Mouse (Mus musculus) left cerebral cortex, adult 2 months (tissue): ENCODE measurements around the gene Fanca. TPM values are rescaled to one million over a fixed set of nuclear protein-coding genes. Genes with fewer than 3 reads are reported as not detected.

Source experiments
- DNase-seq, 2 experiments: peaks; one replicate each; pipeline ENCODE4 v3.0.0; 2021 to 2022; ENCODE audit warnings: low spot score in 2 of 2, mixed read lengths in 1 of 2; ENCODE audit errors: extremely low spot score in 1 of 2
- H3K27ac ChIP-seq: fragments of 200-600 bp; 2 replicates; pipeline ENCODE4 v1.8.1; 2022
- H3K4me3 ChIP-seq: fragments of 200-600 bp; 2 replicates; pipeline ENCODE4 v1.8.1; 2022
- CTCF ChIP-seq: fragments of 200-600 bp; IDR thresholded peaks from 2 replicates; pipeline ENCODE4 v1.8.1; 2022; ENCODE audit warnings: antibody characterized with exemption, mild to moderate bottlenecking, moderate library complexity
- intact Hi-C: fragments of 180-260 bp; cut with DNase I; formaldehyde crosslinking; loops from one replicate; pipeline ENCODE4 v1.15.1; 2025
- total RNA-seq, 2 experiments: library from RNA; stranded (reverse); gene quantifications; 2 replicates each; pipeline ENCODE4 v1.2.3; 2021

Gene Fanca
- total RNA-seq, 2 experiments from 2014 or later: 3.1 to 3.7 TPM

- Histone ChIP-seq H3K4me3 (no peak overlapping the region), H3K27ac (no peak overlapping the region)
- no peak for TF ChIP-seq CTCF
- intact Hi-C loops: no loop called here
- DNase-seq: no peak
These were observed 11.6 kb upstream of the Fanca start for GRCm38 (mm10) chr8:123329961-123330360.

- intact Hi-C loops: no loop called here
- TF ChIP-seq CTCF: no peak
- Histone ChIP-seq H3K27ac (no peak overlapping the region), H3K4me3 (no peak overlapping the region)
- DNase-seq: no peak
These were observed 11.0 kb upstream of the Fanca start for GRCm38 (mm10) chr8:123329350-123329749.

DNA sequence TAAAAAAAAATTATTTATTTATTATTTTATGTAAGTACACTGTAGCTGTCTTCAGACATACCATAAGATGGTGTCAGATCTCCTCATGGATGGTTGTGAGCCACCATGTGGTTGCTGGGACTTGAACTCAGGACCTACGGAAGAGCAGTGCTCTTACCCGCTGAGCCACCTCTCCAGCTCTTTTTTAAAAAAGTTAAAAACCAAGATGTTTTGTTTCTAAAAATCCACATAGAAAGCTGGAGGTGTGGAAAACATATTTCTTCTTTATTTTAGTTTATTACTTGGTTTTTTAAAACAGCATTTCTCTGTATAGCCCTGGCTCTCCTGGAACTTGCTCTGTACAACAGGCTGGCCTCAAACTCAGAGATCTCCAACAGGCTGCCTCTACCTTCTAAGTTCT, 10.2 kb upstream of the Fanca start:
- no peak for TF ChIP-seq CTCF
- DNase-seq: no peak
- Histone ChIP-seq H3K27ac (no peak overlapping the region), H3K4me3 (no peak overlapping the region)
- intact Hi-C loops: no loop called here

- peak; percentile 64 for TF ChIP-seq CTCF
- Histone ChIP-seq H3K27ac (no peak overlapping the region), H3K4me3 (no peak overlapping the region)
- intact Hi-C loops: loop anchor here (1.0 to 2.0 kb wide), 2 partner anchors 33 to 42 kb away; no protein-coding TSS in a partner anchor
- DNase-seq: no peak
These were observed 1.3 kb upstream of the Fanca start for GRCm38 (mm10) chr8:123319522-123320164.

DNA sequence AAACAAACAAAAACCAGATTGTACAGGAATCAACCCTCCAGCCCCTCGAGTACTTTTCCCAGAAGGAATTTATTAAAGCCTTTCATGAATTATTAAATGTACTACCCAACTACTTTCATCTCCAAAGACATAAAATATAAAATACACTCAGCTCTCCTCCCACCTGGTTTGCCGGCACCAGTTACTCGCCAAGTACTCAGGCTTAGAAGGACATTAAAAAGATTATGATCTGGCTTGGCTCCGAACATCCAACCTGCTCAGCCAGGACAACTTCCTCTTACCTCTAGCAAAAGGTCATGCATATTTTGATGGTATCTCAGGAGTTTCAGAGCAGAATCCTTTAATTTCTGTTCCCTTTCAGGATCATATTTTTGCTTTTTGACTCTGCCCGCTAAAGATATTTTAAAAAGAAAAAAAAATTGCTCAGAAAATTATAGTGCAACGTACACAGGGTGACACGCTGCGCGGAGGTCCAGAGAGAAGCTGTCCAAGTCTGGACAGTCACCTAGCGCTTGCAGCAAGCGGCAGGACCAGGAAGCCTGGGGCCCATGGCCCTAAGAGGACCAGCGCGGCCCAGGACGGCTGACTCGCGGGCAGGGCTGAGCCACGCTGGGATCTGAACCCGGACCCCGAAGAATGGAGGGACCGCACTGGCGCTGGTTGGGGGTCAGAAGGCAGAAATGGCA, 452 bp downstream of the Fanca start:
- intact Hi-C loops: loop anchor here (2.0 kb wide), 1 partner anchor 35 kb away; no protein-coding TSS in a partner anchor
- TF ChIP-seq CTCF: no peak

GRCm38 (mm10) chr8:123308738-123309137, 9.6 kb downstream of the Fanca start:
- Histone ChIP-seq H3K27ac (no peak overlapping the region), H3K4me3 (no peak overlapping the region)
- no peak for DNase-seq
- TF ChIP-seq CTCF: no peak; the same call in 1 of the 2 replicates
- intact Hi-C loops: no loop called here

More for the DNA sequence above, 452 bp downstream of the Fanca start:
- Histone ChIP-seq H3K27ac (no peak overlapping the region), H3K4me3 (peak overlapping the region; percentile 45)
- DNase-seq: no peak

DNA sequence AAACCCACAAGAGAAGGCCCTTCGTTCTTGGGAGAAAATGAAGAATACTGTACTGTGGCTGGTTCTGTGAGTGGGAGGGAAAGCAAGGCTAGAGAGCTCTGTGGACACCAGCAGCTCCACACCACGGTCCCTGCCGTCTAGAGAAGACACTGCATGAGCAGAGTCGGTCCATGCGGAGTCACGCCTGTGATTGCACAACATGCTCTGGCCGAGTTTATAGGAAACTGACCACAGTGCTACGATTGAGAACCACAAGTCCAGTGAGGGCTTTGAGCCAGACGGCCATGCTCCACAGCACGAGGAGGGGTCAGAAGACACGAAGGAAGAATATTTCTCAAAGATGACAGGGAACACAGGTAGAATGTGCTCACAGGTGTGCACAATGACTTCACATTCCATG, 20.1 kb downstream of the Fanca start:
- no peak for DNase-seq
- H3K4me3 ChIP-seq: no peak overlapping the region
- intact Hi-C loops: no loop called here
- H3K27ac ChIP-seq: no peak overlapping the region
- no peak for TF ChIP-seq CTCF

GRCm38 (mm10) chr8:123292785-123293184, 25.6 kb downstream of the Fanca start:
- no peak for TF ChIP-seq CTCF
- intact Hi-C loops: no loop called here
- no peak for DNase-seq
- Histone ChIP-seq H3K27ac (no peak overlapping the region), H3K4me3 (no peak overlapping the region)

DNA sequence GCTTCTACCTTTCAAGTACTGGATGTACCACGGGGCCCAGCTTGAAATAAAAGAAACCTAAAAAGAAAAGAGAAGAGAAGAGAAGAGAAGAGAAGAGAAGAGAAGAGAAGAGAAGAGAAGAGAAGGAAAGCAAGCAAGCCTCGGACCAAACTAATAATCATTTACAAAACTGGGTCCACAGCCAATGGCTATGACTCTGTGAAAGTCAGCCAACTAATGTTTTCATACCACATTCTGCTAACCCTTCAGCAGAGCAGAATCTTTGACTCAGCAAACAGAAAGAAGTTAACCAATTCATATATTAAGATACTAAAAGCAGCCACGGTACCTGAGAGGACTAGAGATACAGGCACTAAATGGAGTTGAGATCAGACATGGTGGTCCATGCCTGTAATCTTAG, 26.1 kb downstream of the Fanca start:
- intact Hi-C loops: no loop called here
- no peak for TF ChIP-seq CTCF
- DNase-seq: no peak
- H3K27ac ChIP-seq: no peak overlapping the region
- no peak overlapping the region for H3K4me3 ChIP-seq

- no peak overlapping the region for H3K27ac ChIP-seq
- no peak overlapping the region for H3K4me3 ChIP-seq
- DNase-seq: no peak
- intact Hi-C loops: no loop called here
- TF ChIP-seq CTCF: no peak
These were observed 26.7 kb downstream of the Fanca start for GRCm38 (mm10) chr8:123291716-123292115.

- Histone ChIP-seq H3K4me3 (no peak overlapping the region), H3K27ac (no peak overlapping the region)
- no peak for TF ChIP-seq CTCF
- intact Hi-C loops: no loop called here
- no peak for DNase-seq
These were observed 27.7 kb downstream of the Fanca start for GRCm38 (mm10) chr8:123290679-123291078.

- H3K27ac ChIP-seq: no peak overlapping the region
- peak; percentile 45 for TF ChIP-seq CTCF
- no peak for DNase-seq
- H3K4me3 ChIP-seq: no peak overlapping the region
- intact Hi-C loops: no loop called here
These were observed 28.2 kb downstream of the Fanca start for GRCm38 (mm10) chr8:123290166-123290565.

- intact Hi-C loops: no loop called here
- no peak for DNase-seq
- Histone ChIP-seq H3K27ac (no peak overlapping the region), H3K4me3 (no peak overlapping the region)
- TF ChIP-seq CTCF: no peak
These were observed 31.0 kb downstream of the Fanca start for GRCm38 (mm10) chr8:123287362-123287761.
